Mouse (Mus musculus): ENCODE data around the gene Cracr2a. TPM values are rescaled to one million over a fixed set of nuclear protein-coding genes. Genes with fewer than 3 reads are reported as not detected.

The Cracr2a gene
- polyA plus RNA-seq, 1 experiment from 2014 or later, result 0.31 TPM

GRCm38 (mm10) chr6:127611216-127611615, 50.1 kb downstream of the Cracr2a start:
- 84% methylated on average over 12 of the region's 12 CpGs for WGBS
- no peak overlapping the region for H3K9ac ChIP-seq (replicated peaks)
- H3K36me3 ChIP-seq, result no peaks in the 10 kb centered on the region

GRCm38 (mm10) chr6:127614083-127614984, 53.2 kb downstream of the Cracr2a start:
- peak; percentile 42 for ATAC-seq (replicated peaks)
- Histone ChIP-seq H3K9me3 (no peaks in the 10 kb centered on the region), H3K4me1 (peaks cover 13% of the 10 kb centered on the region), H3K27me3 (no peaks in the 10 kb centered on the region), H3K27ac (replicated peaks) (peak overlapping the region; percentile 54; the same call in 1 of the 2 replicates), H3K4me3 (no peak overlapping the region), H3K36me3 (no peaks in the 10 kb centered on the region), H3K9ac (replicated peaks) (no peak overlapping the region), H3K4me2 (replicated peaks) (no peak overlapping the region)
- 52% methylated on average over 13 of the region's 13 CpGs for WGBS

More at GRCm38 (mm10) chr6:127611216-127611615, 50.1 kb downstream of the Cracr2a start:
- no peak for ATAC-seq (replicated peaks)
- no peak overlapping the region for H3K4me3 ChIP-seq
- H3K27ac ChIP-seq (replicated peaks), result no peak overlapping the region
- no peaks in the 10 kb centered on the region for H3K27me3 ChIP-seq
- no peaks in the 10 kb centered on the region for H3K9me3 ChIP-seq
- H3K4me2 ChIP-seq (replicated peaks), result no peak overlapping the region
- H3K4me1 ChIP-seq, result peaks cover 9% of the 10 kb centered on the region

- H3K9me3 ChIP-seq, result no peaks in the 10 kb centered on the region
- no peak for ATAC-seq (replicated peaks)
- H3K27me3 ChIP-seq, result no peaks in the 10 kb centered on the region
- H3K9ac ChIP-seq (replicated peaks), result no peak overlapping the region
- peaks cover 13% of the 10 kb centered on the region for H3K4me1 ChIP-seq
- no peaks in the 10 kb centered on the region for H3K36me3 ChIP-seq
- H3K4me3 ChIP-seq, result no peak overlapping the region
- 78% methylated on average over 1 of the region's 1 CpGs for WGBS
- H3K27ac ChIP-seq (replicated peaks), result no peak overlapping the region
- H3K4me2 ChIP-seq (replicated peaks), result no peak overlapping the region
Measured at GRCm38 (mm10) chr6:127616623-127617022, 55.5 kb downstream of the Cracr2a start.

- H3K36me3 ChIP-seq, result no peaks in the 10 kb centered on the region
- ATAC-seq (replicated peaks), result 0 out of 2 replicates have a peak, but pooled peaks have one; percentile 20
- no peaks in the 10 kb centered on the region for H3K9me3 ChIP-seq
- 29% methylated on average over 10 of the region's 10 CpGs for WGBS
- H3K4me3 ChIP-seq, result no peak overlapping the region
- no peaks in the 10 kb centered on the region for H3K27me3 ChIP-seq
- H3K27ac ChIP-seq (replicated peaks), result no peak overlapping the region
- H3K4me2 ChIP-seq (replicated peaks), result no peak overlapping the region
- H3K9ac ChIP-seq (replicated peaks), result no peak overlapping the region
- H3K4me1 ChIP-seq, result peaks cover 13% of the 10 kb centered on the region
Measured at GRCm38 (mm10) chr6:127617258-127618025, 56.3 kb downstream of the Cracr2a start.

GRCm38 (mm10) chr6:127618686-127619085, 57.5 kb downstream of the Cracr2a start:
- H3K27ac ChIP-seq (replicated peaks), result no peak overlapping the region
- no peak for ATAC-seq (replicated peaks)
- H3K36me3 ChIP-seq, result no peaks in the 10 kb centered on the region
- H3K9me3 ChIP-seq, result no peaks in the 10 kb centered on the region
- no peak overlapping the region for H3K4me3 ChIP-seq
- H3K27me3 ChIP-seq, result no peaks in the 10 kb centered on the region
- 45% methylated on average over 4 of the region's 4 CpGs for WGBS
- H3K9ac ChIP-seq (replicated peaks), result no peak overlapping the region
- H3K4me1 ChIP-seq, result peaks cover 13% of the 10 kb centered on the region
- no peak overlapping the region for H3K4me2 ChIP-seq (replicated peaks)

GRCm38 (mm10) chr6:127625135-127625534, 64.0 kb downstream of the Cracr2a start:
- WGBS, result 41% methylated on average over 5 of the region's 5 CpGs
- ATAC-seq (replicated peaks), result 0 out of 2 replicates have a peak, but pooled peaks have one; percentile 30
- Histone ChIP-seq H3K4me3 (no peak overlapping the region), H3K4me1 (peaks cover 16% of the 10 kb centered on the region), H3K36me3 (no peaks in the 10 kb centered on the region), H3K9me3 (no peaks in the 10 kb centered on the region), H3K27ac (replicated peaks) (no peak overlapping the region), H3K4me2 (replicated peaks) (no peak overlapping the region), H3K9ac (replicated peaks) (no peak overlapping the region), H3K27me3 (no peaks in the 10 kb centered on the region)

- no peaks in the 10 kb centered on the region for H3K9me3 ChIP-seq
- no peaks in the 10 kb centered on the region for H3K36me3 ChIP-seq
- H3K4me2 ChIP-seq (replicated peaks), result no peak overlapping the region
- H3K27ac ChIP-seq (replicated peaks), result peak overlapping the region; percentile 29
- WGBS, result 4% methylated on average over 9 of the region's 9 CpGs
- no peak overlapping the region for H3K9ac ChIP-seq (replicated peaks)
- peak; percentile 81 for ATAC-seq (replicated peaks)
- H3K27me3 ChIP-seq, result no peaks in the 10 kb centered on the region
- no peak overlapping the region for H3K4me3 ChIP-seq
- H3K4me1 ChIP-seq, result peaks cover 16% of the 10 kb centered on the region
Measured at GRCm38 (mm10) chr6:127627453-127627852, 66.3 kb downstream of the Cracr2a start.

- Histone ChIP-seq H3K4me2 (replicated peaks) (no peak overlapping the region), H3K36me3 (no peaks in the 10 kb centered on the region), H3K4me3 (no peak overlapping the region), H3K27ac (replicated peaks) (no peak overlapping the region), H3K9me3 (no peaks in the 10 kb centered on the region), H3K4me1 (peaks cover 16% of the 10 kb centered on the region), H3K9ac (replicated peaks) (no peak overlapping the region), H3K27me3 (no peaks in the 10 kb centered on the region)
- ATAC-seq (replicated peaks), result no peak
- 96% methylated on average over 2 of the region's 2 CpGs for WGBS
Measured at GRCm38 (mm10) chr6:127629249-127629648, 68.1 kb downstream of the Cracr2a start.

- H3K27me3 ChIP-seq, result no peaks in the 10 kb centered on the region
- H3K4me3 ChIP-seq, result no peak overlapping the region
- no peaks in the 10 kb centered on the region for H3K4me1 ChIP-seq
- no peak overlapping the region for H3K9ac ChIP-seq (replicated peaks)
- H3K36me3 ChIP-seq, result no peaks in the 10 kb centered on the region
- WGBS, result 79% methylated on average over 2 of the region's 2 CpGs
- ATAC-seq (replicated peaks), result no peak
- no peak overlapping the region for H3K4me2 ChIP-seq (replicated peaks)
- H3K27ac ChIP-seq (replicated peaks), result no peak overlapping the region
- no peaks in the 10 kb centered on the region for H3K9me3 ChIP-seq
Measured at GRCm38 (mm10) chr6:127634858-127635257, 73.7 kb downstream of the Cracr2a start.

- no peak overlapping the region for H3K4me2 ChIP-seq (replicated peaks)
- no peaks in the 10 kb centered on the region for H3K4me1 ChIP-seq
- no peak overlapping the region for H3K9ac ChIP-seq (replicated peaks)
- no peaks in the 10 kb centered on the region for H3K9me3 ChIP-seq
- no peak for ATAC-seq (replicated peaks)
- H3K36me3 ChIP-seq, result no peaks in the 10 kb centered on the region
- no peaks in the 10 kb centered on the region for H3K27me3 ChIP-seq
- H3K4me3 ChIP-seq, result no peak overlapping the region
- whole genome bisulfite sequencing, result 30% methylated on average over 9 of the region's 9 CpGs
- H3K27ac ChIP-seq (replicated peaks), result no peak overlapping the region
Measured at GRCm38 (mm10) chr6:127635462-127636189, 74.5 kb downstream of the Cracr2a start.

GRCm38 (mm10) chr6:127641077-127641801, 80.1 kb downstream of the Cracr2a start:
- Histone ChIP-seq H3K36me3 (no peaks in the 10 kb centered on the region), H3K9ac (replicated peaks) (no peak overlapping the region), H3K4me3 (no peak overlapping the region), H3K9me3 (no peaks in the 10 kb centered on the region), H3K4me1 (peaks cover 8% of the 10 kb centered on the region; the same call in 1 of the 2 replicates), H3K27ac (replicated peaks) (no peak overlapping the region), H3K4me2 (replicated peaks) (no peak overlapping the region), H3K27me3 (no peaks in the 10 kb centered on the region)
- ATAC-seq (replicated peaks), result no peak
- WGBS, result 73% methylated on average over 8 of the region's 8 CpGs
